Mouse (Mus musculus) testis, adult 2 months (tissue): Measurements from ENCODE around the gene Rb1. TPM values are rescaled to one million over a fixed set of nuclear protein-coding genes. Genes with fewer than 3 reads are reported as not detected.

ENCODE experiments used
- H3K27ac ChIP-seq: fragments of 200-500 bp; 2 replicates; pipeline ENCODE4 v1.5.1; 2012; ENCODE audit warnings: low read depth, low read length; ENCODE audit not compliant: control insufficient read depth, insufficient read depth
- H3K27me3 ChIP-seq: fragments of 200-500 bp; 2 replicates; pipeline ENCODE4 v1.6.1; 2012; ENCODE audit warnings: mild to moderate bottlenecking, low read length, moderate library complexity; ENCODE audit not compliant: control insufficient read depth, insufficient read depth
- H3K36me3 ChIP-seq: fragments of 200-500 bp; 2 replicates; pipeline ENCODE4 v1.6.1; 2012; ENCODE audit warnings: mild to moderate bottlenecking, low read length; ENCODE audit not compliant: control insufficient read depth, insufficient read depth
- H3K4me1 ChIP-seq: fragments of 200-500 bp; 2 replicates; pipeline ENCODE4 v1.6.1; 2012; ENCODE audit warnings: low read length; ENCODE audit not compliant: control insufficient read depth, insufficient read depth
- H3K4me3 ChIP-seq: fragments of 200-500 bp; 2 replicates; pipeline ENCODE4 v1.5.1; 2012; ENCODE audit warnings: low read depth, mild to moderate bottlenecking, low read length, moderate library complexity, mixed read lengths; ENCODE audit not compliant: control insufficient read depth
- CTCF ChIP-seq: fragments of 200-500 bp; IDR thresholded peaks from 2 replicates; pipeline ENCODE4 v1.5.1; 2012; ENCODE audit warnings: low read depth, mild to moderate bottlenecking, inconsistent platforms, low read length, moderate library complexity; ENCODE audit not compliant: control insufficient read depth, insufficient read depth, insufficient replicate concordance
- POLR2A ChIP-seq: fragments of 200-500 bp; IDR thresholded peaks from 2 replicates; pipeline ENCODE4 v1.6.1; 2012; ENCODE audit warnings: low read depth, mild to moderate bottlenecking, inconsistent platforms, low read length, moderate library complexity; ENCODE audit not compliant: control insufficient read depth
- polyA plus RNA-seq: library from polyadenylated mRNA; depleted of rRNA; stranded (reverse); fragments of >200 nt; gene quantifications from 2 replicates; pipeline ENCODE4 v1.2.3, GENCODE M21; 2012

Rb1 gene
- polyA plus RNA-seq, 1 experiment, result 6.4 TPM

DNA sequence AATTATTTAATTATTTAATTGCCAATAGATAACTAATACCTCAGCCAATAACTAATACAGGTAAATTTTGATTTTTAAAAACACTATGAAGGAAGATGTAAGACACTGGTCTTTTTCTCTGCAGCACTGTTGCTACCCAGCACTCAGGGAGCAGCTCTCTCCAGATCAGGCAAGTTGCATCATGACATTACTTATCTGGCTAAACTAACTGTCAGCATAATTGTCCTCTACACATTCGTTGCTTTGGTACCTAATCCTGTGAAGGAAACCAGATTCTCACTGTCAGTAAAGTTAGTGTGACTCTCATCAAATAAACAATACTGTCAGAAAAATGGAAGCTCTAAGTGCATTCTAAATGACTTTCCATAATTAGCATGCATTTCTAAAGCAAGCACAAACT lies 98.8 kb downstream of the Rb1 start:
- no peaks in the 10 kb centered on the region for H3K4me1 ChIP-seq

DNA sequence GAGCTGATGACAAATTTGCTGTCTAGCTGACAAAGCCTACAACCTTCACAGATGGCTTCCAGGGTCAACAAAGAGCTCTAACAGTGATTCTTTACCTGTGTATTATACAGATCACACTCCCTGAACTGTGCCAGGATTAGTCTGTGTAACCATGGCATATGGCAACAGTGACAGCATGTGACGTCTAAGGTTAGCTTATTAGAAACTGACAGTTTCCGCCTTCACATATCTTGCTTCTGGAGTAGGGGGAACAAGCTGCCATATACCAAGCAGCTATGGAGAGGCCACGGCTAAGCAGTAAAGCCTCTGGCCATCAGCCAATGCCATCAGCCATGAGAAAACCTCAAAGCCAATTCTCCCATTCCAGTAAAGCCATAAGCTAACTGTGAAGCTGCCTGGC lies 99.3 kb downstream of the Rb1 start:
- Histone ChIP-seq H3K27me3 (no peaks in the 10 kb centered on the region), H3K36me3 (no peaks in the 10 kb centered on the region), H3K4me3 (no peak overlapping the region), H3K27ac (no peak overlapping the region), H3K4me1 (no peaks in the 10 kb centered on the region)
- TF ChIP-seq CTCF (no peak), POLR2A (no peak)

More for the DNA sequence above, 98.8 kb downstream of the Rb1 start:
- Histone ChIP-seq H3K36me3 (no peaks in the 10 kb centered on the region), H3K27me3 (no peaks in the 10 kb centered on the region), H3K27ac (no peak overlapping the region), H3K4me3 (no peak overlapping the region)
- TF ChIP-seq CTCF (no peak), POLR2A (no peak)

DNA sequence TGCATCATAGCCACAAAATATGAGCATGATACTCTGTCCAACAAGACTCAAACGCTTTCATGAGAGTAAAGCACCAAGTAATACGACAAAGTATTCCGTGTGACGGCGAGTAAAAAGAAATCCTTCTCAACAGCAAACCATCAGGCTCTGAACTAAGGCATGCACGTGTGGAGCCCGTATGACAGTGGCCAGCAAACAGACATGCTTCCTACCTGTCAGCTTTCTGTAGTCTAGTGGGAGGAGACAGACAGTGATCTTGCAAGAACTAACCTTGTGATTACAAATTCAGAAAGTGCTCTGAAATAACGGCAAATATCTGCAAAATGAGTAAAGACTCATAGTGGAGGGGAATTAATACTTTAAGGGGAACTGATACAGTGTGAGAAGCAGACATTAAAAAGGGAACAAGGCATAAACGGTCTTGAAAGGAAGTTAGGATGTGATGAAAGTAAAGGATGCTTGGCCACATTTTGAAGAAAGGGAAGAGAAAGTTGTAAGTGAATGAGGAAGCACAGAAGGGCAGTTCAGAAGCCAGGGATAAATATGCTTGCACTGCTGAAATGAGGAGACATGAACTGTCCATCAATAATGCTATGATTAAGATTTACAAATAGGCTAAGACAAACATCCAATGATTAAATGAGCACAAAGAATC lies 103.2 kb downstream of the Rb1 start:
- TF ChIP-seq POLR2A (no peak), CTCF (no peak)
- Histone ChIP-seq H3K36me3 (no peaks in the 10 kb centered on the region), H3K4me3 (no peak overlapping the region), H3K4me1 (no peaks in the 10 kb centered on the region), H3K27me3 (no peaks in the 10 kb centered on the region), H3K27ac (no peak overlapping the region)

- no peak overlapping the region for H3K27ac ChIP-seq
- TF ChIP-seq POLR2A (no peak), CTCF (no peak)
Measured at GRCm38 (mm10) chr14:73217062-73217461, 108.6 kb downstream of the Rb1 start.

GRCm38 (mm10) chr14:73211477-73211876 lies 114.1 kb downstream of the Rb1 start:
- no peaks in the 10 kb centered on the region for H3K27me3 ChIP-seq
- no peak overlapping the region for H3K27ac ChIP-seq
- TF ChIP-seq POLR2A (no peak), CTCF (no peak)
- H3K36me3 ChIP-seq, result no peaks in the 10 kb centered on the region
- no peaks in the 10 kb centered on the region for H3K4me1 ChIP-seq
- H3K4me3 ChIP-seq, result no peak overlapping the region

More at GRCm38 (mm10) chr14:73217062-73217461, 108.6 kb downstream of the Rb1 start:
- Histone ChIP-seq H3K4me1 (no peaks in the 10 kb centered on the region), H3K27me3 (no peaks in the 10 kb centered on the region), H3K4me3 (no peak overlapping the region), H3K36me3 (no peaks in the 10 kb centered on the region)

GRCm38 (mm10) chr14:73210196-73210595 lies 115.4 kb downstream of the Rb1 start:
- no peaks in the 10 kb centered on the region for H3K4me1 ChIP-seq
- H3K4me3 ChIP-seq, result no peak overlapping the region
- H3K27ac ChIP-seq, result no peak overlapping the region
- TF ChIP-seq CTCF (no peak), POLR2A (no peak)
- no peaks in the 10 kb centered on the region for H3K27me3 ChIP-seq
- no peaks in the 10 kb centered on the region for H3K36me3 ChIP-seq

DNA sequence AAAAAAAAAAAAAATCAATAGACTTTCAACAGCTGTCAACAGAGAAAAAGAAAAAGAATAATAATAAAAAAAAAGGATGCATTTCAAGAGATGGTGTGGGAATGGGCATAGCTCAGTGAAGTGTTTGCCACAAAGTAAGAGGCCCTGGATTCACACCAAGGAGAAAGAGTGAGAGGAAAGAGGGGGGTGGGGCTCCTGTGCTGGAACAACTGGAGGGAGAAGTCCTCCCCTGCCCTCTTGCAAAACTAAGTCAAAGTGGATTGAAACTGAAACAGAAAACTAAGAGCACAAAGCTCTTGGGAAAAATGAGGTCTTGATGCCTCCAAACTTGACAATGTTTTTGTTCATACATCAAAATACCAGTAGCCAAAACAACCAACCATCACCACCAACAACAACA lies 116.4 kb downstream of the Rb1 start:
- Histone ChIP-seq H3K4me3 (no peak overlapping the region), H3K27ac (no peak overlapping the region), H3K4me1 (no peaks in the 10 kb centered on the region), H3K36me3 (no peaks in the 10 kb centered on the region), H3K27me3 (no peaks in the 10 kb centered on the region)
- TF ChIP-seq POLR2A (no peak), CTCF (no peak)
